In the genomic region with DNA sequence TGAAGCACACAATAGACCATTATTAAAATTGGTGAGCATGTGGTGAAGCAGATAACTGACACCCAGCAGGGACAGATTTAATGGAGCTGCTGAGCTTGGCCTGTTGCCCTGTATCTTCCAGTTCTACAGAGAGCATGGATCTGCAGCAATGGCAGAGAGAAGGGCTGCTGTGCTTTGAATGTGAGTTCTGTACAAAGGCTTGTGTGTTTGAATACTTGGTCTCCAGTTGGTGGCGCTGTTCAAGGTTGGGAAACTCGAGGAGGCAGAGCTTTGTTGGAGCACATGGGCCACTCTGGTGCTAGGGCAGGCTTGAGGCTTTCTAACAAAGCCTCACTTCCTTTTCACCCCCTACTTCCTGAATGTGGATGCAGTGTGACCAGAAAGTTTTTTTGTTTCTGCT, we compare ENCODE assay signal across 9 mouse cellular contexts.
A peak's percentile ranks its signal among the peaks of the same experiment; 100 is the strongest.
DNase-seq lines count a peak whose midpoint lies in the region; ATAC-seq and TF ChIP-seq lines count a peak whose summit lies in the region.
"Had no signal": no experiment of that assay in that cellular context is flagged by ENCODE, and none has a peak within 500 bp of the region (broad histone marks: within the 10 kb centered on the region; RNA-seq: fewer than 3 reads in every experiment).

No protein-coding gene starts in this region.

- H3K36me3 ChIP-seq in hindbrain, embryonic 16.5 days (ENCODE audit: control insufficient read depth, insufficient read depth, low read length): no peaks in the 10 kb centered on the region
- H3K36me3 ChIP-seq in neural tube, embryonic 13.5 days: no peaks in the 10 kb centered on the region
- no peaks in the 10 kb centered on the region for H3K36me3 ChIP-seq in kidney, embryonic 16.5 days (ENCODE audit: insufficient read depth, low read length)
- no peaks in the 10 kb centered on the region for H3K36me3 ChIP-seq in liver, postnatal 0 days (replicated peaks; ENCODE audit: insufficient read depth, low read length)
- H3K36me3 ChIP-seq: embryonic facial prominence, embryonic 13.5 days had no signal

- H3K27me3 ChIP-seq in hindbrain, embryonic 16.5 days (replicated peaks; ENCODE audit: control insufficient read depth, insufficient read depth, low read length): no peaks in the 10 kb centered on the region
- H3K27me3 ChIP-seq in neural tube, embryonic 13.5 days: no peaks in the 10 kb centered on the region
- H3K27me3 ChIP-seq in kidney, embryonic 16.5 days (ENCODE audit: insufficient read depth, low read length): no peaks in the 10 kb centered on the region
- H3K27me3 ChIP-seq in liver, postnatal 0 days (ENCODE audit: insufficient read depth, low read length): no peaks in the 10 kb centered on the region
- H3K27me3 ChIP-seq: embryonic facial prominence, embryonic 13.5 days had no signal

- H3K9me3 ChIP-seq in hindbrain, embryonic 16.5 days (ENCODE audit: control insufficient read depth, low read length): no peaks in the 10 kb centered on the region
- H3K9me3 ChIP-seq in neural tube, embryonic 13.5 days: no peaks in the 10 kb centered on the region
- no peaks in the 10 kb centered on the region for H3K9me3 ChIP-seq in kidney, embryonic 16.5 days (ENCODE audit: low read length)
- no peaks in the 10 kb centered on the region for H3K9me3 ChIP-seq in liver, postnatal 0 days (ENCODE audit: low read length)
- H3K9me3 ChIP-seq: embryonic facial prominence, embryonic 13.5 days had no signal

- no peaks in the 10 kb centered on the region for H3K4me1 ChIP-seq in hindbrain, embryonic 16.5 days (ENCODE audit: control insufficient read depth, insufficient read depth, low read depth, low read length)
- H3K4me1 ChIP-seq in neural tube, embryonic 13.5 days (replicated peaks): peaks cover 9% of the 10 kb centered on the region; the same call in 1 of the 2 replicates
- no peaks in the 10 kb centered on the region for H3K4me1 ChIP-seq in kidney, embryonic 16.5 days (ENCODE audit: insufficient read depth, low read length)
- no peaks in the 10 kb centered on the region for H3K4me1 ChIP-seq in liver, postnatal 0 days (ENCODE audit: insufficient read depth)
- H3K4me1 ChIP-seq: embryonic facial prominence, embryonic 13.5 days had no signal

- ATAC-seq in common myeloid progenitor, adult 5-6 weeks (replicated peaks; ENCODE audit: low read depth, poor library complexity, severe bottlenecking): peak; percentile 68
- peak; percentile 80 for ATAC-seq in hindbrain, embryonic 16.5 days
- peak; percentile 81 for ATAC-seq in neural tube, embryonic 13.5 days (ENCODE audit: low read depth)
- ATAC-seq in kidney, embryonic 16.5 days (ENCODE audit: low FRiP score, low TSS enrichment): no peak
- ATAC-seq in liver, postnatal 0 days: no peak

- 14% methylated on average over 2 of the region's 2 CpGs for WGBS in hindbrain, embryonic 16.5 days
- 11% methylated on average over 2 of the region's 2 CpGs for WGBS in neural tube, embryonic 13.5 days
- WGBS in kidney, embryonic 16.5 days: 9% methylated on average over 2 of the region's 2 CpGs
- 0% methylated on average over 2 of the region's 2 CpGs for WGBS in liver, postnatal 0 days (ENCODE audit: insufficient replicate concordance)

- peak; percentile 63 for DNase-seq in layer of hippocampus, adult 11-12 months (ENCODE audit: low spot score)
- no peak for DNase-seq in layer of hippocampus, adult 9-10 months (ENCODE audit: low spot score)
- no peak for DNase-seq in urinary bladder, postnatal 14 days (ENCODE audit: low spot score)
- no peak for DNase-seq in liver, postnatal 0 days

- H3K27ac ChIP-seq in hindbrain, embryonic 16.5 days (ENCODE audit: low read depth, low read length): no peak overlapping the region
- H3K27ac ChIP-seq in neural tube, embryonic 13.5 days (replicated peaks): peak overlapping the region; percentile 24
- H3K27ac ChIP-seq in kidney, embryonic 16.5 days (ENCODE audit: low read length): no peak overlapping the region
- no peak overlapping the region for H3K27ac ChIP-seq in liver, postnatal 0 days (ENCODE audit: low read depth)
- H3K27ac ChIP-seq: embryonic facial prominence, embryonic 13.5 days had no signal

- no peak overlapping the region for H3K4me3 ChIP-seq in hindbrain, embryonic 16.5 days (ENCODE audit: low read length)
- no peak overlapping the region for H3K4me3 ChIP-seq in neural tube, embryonic 13.5 days
- H3K4me3 ChIP-seq in kidney, embryonic 16.5 days (ENCODE audit: low read length): no peak overlapping the region
- H3K4me3 ChIP-seq in liver, postnatal 0 days (ENCODE audit: low read depth, low read length): no peak overlapping the region
- H3K4me3 ChIP-seq: embryonic facial prominence, embryonic 13.5 days had no signal

- no peak; the same call in 1 of the 2 replicates for TF ChIP-seq CTCF in liver, postnatal 0 days (IDR thresholded peaks at IDR 0.05; ENCODE audit: low read depth)

- no peak overlapping the region for H3K4me2 ChIP-seq in hindbrain, embryonic 16.5 days (ENCODE audit: low read length)
- no peak overlapping the region for H3K4me2 ChIP-seq in neural tube, embryonic 13.5 days
- no peak overlapping the region for H3K4me2 ChIP-seq in kidney, embryonic 16.5 days (replicated peaks; ENCODE audit: low read depth, low read length)
- H3K4me2 ChIP-seq in liver, postnatal 0 days (ENCODE audit: low read depth, low read length): no peak overlapping the region
- H3K4me2 ChIP-seq: embryonic facial prominence, embryonic 13.5 days had no signal

- no peak overlapping the region for H3K9ac ChIP-seq in hindbrain, embryonic 16.5 days (ENCODE audit: low read depth, low read length)
- no peak overlapping the region for H3K9ac ChIP-seq in neural tube, embryonic 13.5 days
- no peak overlapping the region for H3K9ac ChIP-seq in kidney, embryonic 16.5 days (replicated peaks; ENCODE audit: low read length)
- no peak overlapping the region for H3K9ac ChIP-seq in liver, postnatal 0 days (replicated peaks)
- H3K9ac ChIP-seq: embryonic facial prominence, embryonic 13.5 days had no signal

- TF ChIP-seq EP300 in liver, postnatal 0 days (IDR thresholded peaks at IDR 0.05; ENCODE audit: low read depth): no peak

Comparison
In these comparisons a context has a peak if more than half of its experiments do, and no peak if none do; other contexts are left out.
1. ATAC-seq: peak in common myeloid progenitor, adult 5-6 weeks (single experiment), hindbrain, embryonic 16.5 days (single experiment) and neural tube, embryonic 13.5 days (single experiment); none in kidney, embryonic 16.5 days (single experiment) and liver, postnatal 0 days (single experiment).